Mouse (Mus musculus) heart, postnatal 0 days (tissue): ENCODE measurements around the gene 2310039H08Rik. TPM values are rescaled to one million over a fixed set of nuclear protein-coding genes. Genes with fewer than 3 reads are reported as not detected.
A peak's percentile ranks its signal among the peaks of the same experiment; 100 is the strongest.
"Not testable (repeated sequence)": the region's sequence is repeated elsewhere in the genome, so short reads cannot be mapped to it uniquely, and the experiment has no call there.

Source experiments
- ATAC-seq: fragments of 200-750 bp; cut with Nextera tagmentation; 2 replicates; pipeline ENCODE4 v1.8.0; 2017; ENCODE audit warnings: low read depth, moderate number of reproducible peaks, moderate library complexity; ENCODE audit not compliant: insufficient read depth
- DNase-seq: peaks from one replicate; pipeline ENCODE4 v3.0.0-alpha.2; 2016; ENCODE audit warnings: low spot score
- H3K27ac ChIP-seq: fragments of 300-500 bp; sonication (generic); 2 replicates; pipeline ENCODE4 v1.5.1; 2014; ENCODE audit warnings: low read depth, mild to moderate bottlenecking
- H3K27me3 ChIP-seq: fragments of 300-500 bp; sonication (generic); 2 replicates; pipeline ENCODE4 v1.6.1; 2014; ENCODE audit warnings: low read length, mixed read lengths; ENCODE audit not compliant: control insufficient read depth, insufficient read depth
- H3K36me3 ChIP-seq: fragments of 300-500 bp; sonication (generic); replicated peaks from 2 replicates; pipeline ENCODE4 v1.6.1; 2014; ENCODE audit warnings: low read length, mixed read lengths; ENCODE audit not compliant: control insufficient read depth, insufficient read depth
- H3K4me1 ChIP-seq: fragments of 300-500 bp; sonication (generic); 2 replicates; pipeline ENCODE4 v1.6.1; 2014; ENCODE audit warnings: antibody characterized with exemption; ENCODE audit not compliant: control insufficient read depth, insufficient read depth
- H3K4me2 ChIP-seq: fragments of 300-500 bp; sonication (generic); 2 replicates; pipeline ENCODE4 v1.6.1; 2014; ENCODE audit warnings: low read depth, mild to moderate bottlenecking, low read length, moderate library complexity
- H3K4me3 ChIP-seq: fragments of 300-500 bp; sonication (generic); 2 replicates; pipeline ENCODE4 v1.5.1; 2014; ENCODE audit warnings: low read depth, low read length
- H3K9ac ChIP-seq: fragments of 300-500 bp; sonication (generic); replicated peaks from 2 replicates; pipeline ENCODE4 v1.6.1; 2014; ENCODE audit warnings: low read depth, low read length, mixed read lengths
- H3K9me3 ChIP-seq: fragments of 300-500 bp; sonication (generic); replicated peaks from 2 replicates; pipeline ENCODE4 v1.6.1; 2016; ENCODE audit warnings: low read length; ENCODE audit not compliant: control insufficient read depth
- CTCF ChIP-seq: IDR thresholded peaks from 2 replicates; pipeline ENCODE4 v1.5.1; 2016; ENCODE audit warnings: antibody characterized with exemption, control low read depth, low read depth
- EP300 ChIP-seq: IDR thresholded peaks from 2 replicates; pipeline ENCODE4 v1.6.1; 2016; ENCODE audit warnings: antibody characterized with exemption, low read depth
- WGBS: fragments of 180-500 bp; shearing (Covaris S2); extraction: QIAGEN DNeasy Blood & Tissue Kit; methylation state at CpG from one replicate; pipeline ENCODE4 v1.1.7; 2014; 5-methylcytosine and 5-hydroxymethylcytosine counted together
- polyA plus RNA-seq: library from polyadenylated mRNA; unstranded; fragments of >200 nt; fragmentation: Nextera tagmentation; extraction: Ambion mirVana; gene quantifications from 2 replicates; pipeline ENCODE4 v1.2.1, GENCODE M21; 2015
- total RNA-seq: library from RNA; depleted of rRNA; stranded (reverse); fragments of >200 nt; gene quantifications from 2 replicates; pipeline ENCODE4 v1.2.3, GENCODE M21; 2014; ENCODE audit warnings: low replicate concordance

The 2310039H08Rik gene
- total and polyA plus RNA-seq, 2 experiments from 2014 or later, result 74.9 to 75.6 TPM

- TF ChIP-seq CTCF (no peak), EP300 (no peak)
- Histone ChIP-seq H3K4me1 (0 out of 2 replicates have a peak, but pooled peaks cover 9% of the 10 kb centered on the region), H3K4me2 (peak overlapping the region; percentile 81), H3K9me3 (no peaks in the 10 kb centered on the region), H3K36me3 (peaks cover 26% of the 10 kb centered on the region), H3K9ac (no peak overlapping the region), H3K4me3 (peak overlapping the region; percentile 70), H3K27ac (no peak overlapping the region), H3K27me3 (no peaks in the 10 kb centered on the region)
- 76% methylated on average over 2 of the region's 2 CpGs for WGBS
- ATAC-seq (no peak), DNase-seq (no peak)
Measured at GRCm38 (mm10) chr17:46783222-46783565, 10.8 kb downstream of the 2310039H08Rik start.

- Histone ChIP-seq H3K4me2 (no peak overlapping the region), H3K36me3 (no peaks in the 10 kb centered on the region), H3K4me1 (no peaks in the 10 kb centered on the region), H3K27me3 (no peaks in the 10 kb centered on the region), H3K4me3 (no peak overlapping the region), H3K9ac (no peak overlapping the region), H3K9me3 (no peaks in the 10 kb centered on the region), H3K27ac (no peak overlapping the region)
- no peak for TF ChIP-seq CTCF
- TF ChIP-seq EP300, result no peak
- ATAC-seq (no peak), DNase-seq (no peak)
- 77% methylated on average over 5 of the region's 5 CpGs for WGBS
Measured at GRCm38 (mm10) chr17:46786952-46787351, 14.5 kb downstream of the 2310039H08Rik start.

- not testable (repeated sequence) for DNase-seq, H3K36me3 ChIP-seq, H3K27ac ChIP-seq, ATAC-seq, H3K4me3 ChIP-seq, H3K4me1 ChIP-seq, H3K9ac ChIP-seq, H3K27me3 ChIP-seq, H3K4me2 ChIP-seq, H3K9me3 ChIP-seq
- WGBS, result 64% methylated on average over 2 of the region's 2 CpGs
Measured at GRCm38 (mm10) chr17:46787974-46788373, 15.5 kb downstream of the 2310039H08Rik start.

- ATAC-seq (no peak), DNase-seq (no peak)
- Histone ChIP-seq H3K4me2 (no peak overlapping the region), H3K9ac (no peak overlapping the region), H3K27me3 (no peaks in the 10 kb centered on the region), H3K9me3 (no peaks in the 10 kb centered on the region), H3K4me3 (no peak overlapping the region), H3K36me3 (no peaks in the 10 kb centered on the region), H3K4me1 (no peaks in the 10 kb centered on the region), H3K27ac (no peak overlapping the region)
- TF ChIP-seq CTCF (no peak), EP300 (no peak)
- 85% methylated on average over 2 of the region's 2 CpGs for WGBS
Measured at GRCm38 (mm10) chr17:46792963-46793362, 20.5 kb downstream of the 2310039H08Rik start.

GRCm38 (mm10) chr17:46796743-46797142, 24.3 kb downstream of the 2310039H08Rik start:
- H3K4me1 ChIP-seq, result no peaks in the 10 kb centered on the region
- H3K27me3 ChIP-seq, result no peaks in the 10 kb centered on the region
- H3K36me3 ChIP-seq, result peaks cover 30% of the 10 kb centered on the region
- no peak overlapping the region for H3K4me3 ChIP-seq
- H3K9ac ChIP-seq, result no peak overlapping the region
- no peak overlapping the region for H3K27ac ChIP-seq
- TF ChIP-seq CTCF (no peak), EP300 (no peak)
- 84% methylated on average over 4 of the region's 4 CpGs for WGBS
- DNase-seq (no peak), ATAC-seq (no peak)
- H3K4me2 ChIP-seq, result no peak overlapping the region
- H3K9me3 ChIP-seq, result no peaks in the 10 kb centered on the region

GRCm38 (mm10) chr17:46797386-46797785, 25.0 kb downstream of the 2310039H08Rik start:
- Histone ChIP-seq H3K9ac (no peak overlapping the region), H3K4me2 (no peak overlapping the region), H3K4me3 (no peak overlapping the region), H3K4me1 (no peaks in the 10 kb centered on the region), H3K36me3 (peaks cover 36% of the 10 kb centered on the region), H3K27ac (no peak overlapping the region), H3K27me3 (no peaks in the 10 kb centered on the region), H3K9me3 (no peaks in the 10 kb centered on the region)
- 43% methylated on average over 8 of the region's 8 CpGs for WGBS
- ATAC-seq, result no peak
- no peak for TF ChIP-seq CTCF
- TF ChIP-seq EP300, result no peak
- DNase-seq, result no peak
